ENCODE assay signal across 18 mouse cellular contexts in the genomic region with DNA sequence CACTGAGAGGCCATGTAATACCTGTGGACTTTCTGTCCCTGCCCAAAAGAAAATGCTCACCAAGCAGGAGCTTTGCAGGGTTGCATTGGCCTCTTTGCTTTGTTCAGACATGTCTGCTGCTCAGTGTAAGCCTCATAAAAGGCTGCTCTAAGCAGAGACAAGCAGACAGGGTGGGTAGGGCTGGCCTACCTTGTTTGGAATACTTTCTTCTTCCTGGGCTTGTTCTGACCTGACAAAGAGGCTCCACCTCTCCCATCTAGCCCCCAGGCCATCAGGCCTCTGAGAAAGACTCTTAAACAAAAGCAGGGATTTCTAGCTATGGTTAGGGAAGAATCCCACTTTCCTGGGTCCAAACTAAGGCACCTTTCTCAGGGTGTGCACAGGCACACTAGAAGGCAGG.
DNase-seq lines count a peak whose midpoint lies in the region; ATAC-seq and TF ChIP-seq lines count a peak whose summit lies in the region.
"Had no signal": no experiment of that assay in that cellular context is flagged by ENCODE, and none has a peak within 500 bp of the region (broad histone marks: within the 10 kb centered on the region; RNA-seq: fewer than 3 reads in every experiment).

No protein-coding gene starts in this region.

- no peak overlapping the region for H3K4me3 ChIP-seq in kidney, embryonic 16.5 days (ENCODE audit: low read length)
- no peak overlapping the region for H3K4me3 ChIP-seq in kidney, embryonic 14.5 days (ENCODE audit: low read length)
- H3K4me3 ChIP-seq in embryonic facial prominence, embryonic 13.5 days, result peak overlapping the region; percentile 37
- peak overlapping the region; percentile 21; the same call in 1 of the 2 replicates for H3K4me3 ChIP-seq in limb, embryonic 14.5 days (replicated peaks; ENCODE audit: low read length)
- H3K4me3 ChIP-seq: hindbrain, embryonic 13.5 days; liver, embryonic 12.5 days; midbrain, embryonic 12.5 days had no signal

- H3K4me1 ChIP-seq in kidney, embryonic 16.5 days (ENCODE audit: insufficient read depth, low read length), result peaks cover 12% of the 10 kb centered on the region; the same call in 1 of the 2 replicates
- H3K4me1 ChIP-seq in kidney, embryonic 14.5 days (ENCODE audit: control insufficient read depth, insufficient read depth, low read length), result 0 out of 2 replicates have a peak, but pooled peaks cover 3% of the 10 kb centered on the region
- H3K4me1 ChIP-seq in embryonic facial prominence, embryonic 13.5 days, result peaks cover 19% of the 10 kb centered on the region
- peaks cover 7% of the 10 kb centered on the region; the same call in 1 of the 2 replicates for H3K4me1 ChIP-seq in limb, embryonic 14.5 days (ENCODE audit: control insufficient read depth, insufficient read depth, low read length)

- 0 out of 2 replicates have a peak overlapping the region, but pooled peaks have one; percentile 4 for H3K4me2 ChIP-seq in kidney, embryonic 16.5 days (replicated peaks; ENCODE audit: low read depth, low read length)
- H3K4me2 ChIP-seq in kidney, embryonic 14.5 days (replicated peaks; ENCODE audit: low read depth, low read length), result no peak overlapping the region
- peak overlapping the region; percentile 52 for H3K4me2 ChIP-seq in embryonic facial prominence, embryonic 13.5 days
- peak overlapping the region; percentile 31; the same call in 1 of the 2 replicates for H3K4me2 ChIP-seq in limb, embryonic 14.5 days (replicated peaks; ENCODE audit: low read depth, low read length, severe bottlenecking)
- H3K4me2 ChIP-seq: hindbrain, embryonic 13.5 days; liver, embryonic 12.5 days; midbrain, embryonic 12.5 days had no signal

- H3K27me3 ChIP-seq in kidney, embryonic 16.5 days (ENCODE audit: insufficient read depth, low read length), result no peaks in the 10 kb centered on the region
- no peaks in the 10 kb centered on the region for H3K27me3 ChIP-seq in kidney, embryonic 14.5 days (ENCODE audit: control insufficient read depth, insufficient read depth, low read length)
- peaks cover under 1% of the 10 kb centered on the region; the same call in 1 of the 2 replicates for H3K27me3 ChIP-seq in embryonic facial prominence, embryonic 13.5 days
- no peaks in the 10 kb centered on the region for H3K27me3 ChIP-seq in limb, embryonic 14.5 days (ENCODE audit: control insufficient read depth, insufficient read depth, low read length)

- no peaks in the 10 kb centered on the region for H3K36me3 ChIP-seq in kidney, embryonic 16.5 days (ENCODE audit: insufficient read depth, low read length)
- H3K36me3 ChIP-seq in kidney, embryonic 14.5 days (ENCODE audit: control insufficient read depth, insufficient read depth, low read length), result no peaks in the 10 kb centered on the region
- H3K36me3 ChIP-seq in embryonic facial prominence, embryonic 13.5 days, result no peaks in the 10 kb centered on the region
- no peaks in the 10 kb centered on the region for H3K36me3 ChIP-seq in limb, embryonic 14.5 days (ENCODE audit: control insufficient read depth, insufficient read depth, low read length)
- H3K36me3 ChIP-seq: hindbrain, embryonic 13.5 days; liver, embryonic 12.5 days; midbrain, embryonic 12.5 days had no signal

- no peak overlapping the region for H3K27ac ChIP-seq in kidney, embryonic 16.5 days (ENCODE audit: low read length)
- H3K27ac ChIP-seq in kidney, embryonic 14.5 days (ENCODE audit: low read depth, low read length), result no peak overlapping the region
- peak overlapping the region; percentile 85 for H3K27ac ChIP-seq in embryonic facial prominence, embryonic 13.5 days
- H3K27ac ChIP-seq in limb, embryonic 14.5 days (replicated peaks; ENCODE audit: low read depth, low read length), result peak overlapping the region; percentile 16; the same call in 1 of the 2 replicates
- H3K27ac ChIP-seq: hindbrain, embryonic 13.5 days; liver, embryonic 12.5 days; midbrain, embryonic 12.5 days had no signal

- ATAC-seq in kidney, embryonic 16.5 days (ENCODE audit: low FRiP score, low TSS enrichment), result no peak
- no peak for ATAC-seq in kidney, embryonic 14.5 days (ENCODE audit: low FRiP score, low TSS enrichment)
- ATAC-seq in embryonic facial prominence, embryonic 13.5 days (ENCODE audit: insufficient number of reproducible peaks, insufficient read depth, low FRiP score, low TSS enrichment, low read depth), result no peak
- no peak for ATAC-seq in limb, embryonic 14.5 days (ENCODE audit: low FRiP score, low read depth)
- ATAC-seq: activated CD4-positive, CD25-positive, alpha-beta regulatory T cell, adult 4 months; forebrain, embryonic 14.5 days; liver, embryonic 12.5 days had no signal

- no peaks in the 10 kb centered on the region for H3K9me3 ChIP-seq in kidney, embryonic 16.5 days (ENCODE audit: low read length)
- H3K9me3 ChIP-seq in kidney, embryonic 14.5 days (ENCODE audit: control insufficient read depth, low read length), result no peaks in the 10 kb centered on the region
- no peaks in the 10 kb centered on the region for H3K9me3 ChIP-seq in embryonic facial prominence, embryonic 13.5 days
- H3K9me3 ChIP-seq in limb, embryonic 14.5 days (ENCODE audit: control insufficient read depth, low read length), result no peaks in the 10 kb centered on the region
- H3K9me3 ChIP-seq: hindbrain, embryonic 13.5 days; liver, embryonic 12.5 days; midbrain, embryonic 12.5 days had no signal

- peak; percentile 44 for DNase-seq in ES-CJ7 (ENCODE audit: low read depth, low spot score)
- peak; percentile 39 for DNase-seq in limb, embryonic 14.5 days (ENCODE audit: low spot score)
- no peak for DNase-seq in gastrocnemius, postnatal 25 days
- no peak for DNase-seq in heart, adult 18-20 months
- no peak for DNase-seq in layer of hippocampus, adult 9-10 months (ENCODE audit: low spot score)
- DNase-seq: cerebellum, postnatal 10 days; kidney, adult 9 months; lung, postnatal 4 days; retina, postnatal 1 day; spleen, adult 18-20 months had no signal

- H3K9ac ChIP-seq in kidney, embryonic 16.5 days (replicated peaks; ENCODE audit: low read length), result no peak overlapping the region
- H3K9ac ChIP-seq in kidney, embryonic 14.5 days (ENCODE audit: low read depth, low read length), result no peak overlapping the region; the same call in 1 of the 2 replicates
- peak overlapping the region; percentile 70 for H3K9ac ChIP-seq in embryonic facial prominence, embryonic 13.5 days
- H3K9ac ChIP-seq in limb, embryonic 14.5 days (ENCODE audit: low read depth, low read length, severe bottlenecking), result peak overlapping the region; percentile 35; the same call in 1 of the 2 replicates
- H3K9ac ChIP-seq: hindbrain, embryonic 13.5 days; liver, embryonic 12.5 days; midbrain, embryonic 12.5 days had no signal

- no peak for TF ChIP-seq POLR2A in limb, embryonic 14.5 days (IDR thresholded peaks at IDR 0.05; ENCODE audit: borderline replicate concordance, extremely low read depth, insufficient read depth, insufficient read length)

Comparison
In these comparisons a context has a peak if more than half of its experiments do, and no peak if none do; other contexts are left out.
1. H3K27ac ChIP-seq: peak in embryonic facial prominence, embryonic 13.5 days (single experiment) and limb, embryonic 14.5 days (single experiment); none in kidney, embryonic 16.5 days (single experiment) and kidney, embryonic 14.5 days (single experiment).
2. H3K4me3 ChIP-seq: peak in embryonic facial prominence, embryonic 13.5 days (single experiment) and limb, embryonic 14.5 days (single experiment); none in kidney, embryonic 16.5 days (single experiment) and kidney, embryonic 14.5 days (single experiment).
3. H3K9ac ChIP-seq: peak in embryonic facial prominence, embryonic 13.5 days (single experiment) and limb, embryonic 14.5 days (single experiment); none in kidney, embryonic 16.5 days (single experiment) and kidney, embryonic 14.5 days (single experiment).
4. DNase-seq: peak in ES-CJ7 (single experiment) and limb, embryonic 14.5 days (single experiment); none in gastrocnemius, postnatal 25 days (single experiment), heart, adult 18-20 months (0 of 2) and layer of hippocampus, adult 9-10 months (single experiment).